Mouse (Mus musculus): Measurements from ENCODE around the gene Stpg1.
A peak's percentile ranks its signal among the peaks of the same experiment; 100 is the strongest.

GRCm38 (mm10) chr4:135494521-135495396 lies at the start of gene Stpg1, which contains the start of gene Nipal3:
- peak; percentile 36 for TF ChIP-seq CTCF (IDR thresholded peaks at IDR 0.05; ENCODE audit: low read depth, low read length)
- no peak for TF ChIP-seq POLR2A (IDR thresholded peaks at IDR 0.05; ENCODE audit: borderline replicate concordance, low read depth, low read length)
